Mouse (Mus musculus): ENCODE data around the gene Lcmt1. TPM values are rescaled to one million over a fixed set of nuclear protein-coding genes. Genes with fewer than 3 reads are reported as not detected.

Lcmt1 gene
- total RNA-seq, 2 experiments from 2014 or later, result 93.6 to 97.3 TPM

DNA sequence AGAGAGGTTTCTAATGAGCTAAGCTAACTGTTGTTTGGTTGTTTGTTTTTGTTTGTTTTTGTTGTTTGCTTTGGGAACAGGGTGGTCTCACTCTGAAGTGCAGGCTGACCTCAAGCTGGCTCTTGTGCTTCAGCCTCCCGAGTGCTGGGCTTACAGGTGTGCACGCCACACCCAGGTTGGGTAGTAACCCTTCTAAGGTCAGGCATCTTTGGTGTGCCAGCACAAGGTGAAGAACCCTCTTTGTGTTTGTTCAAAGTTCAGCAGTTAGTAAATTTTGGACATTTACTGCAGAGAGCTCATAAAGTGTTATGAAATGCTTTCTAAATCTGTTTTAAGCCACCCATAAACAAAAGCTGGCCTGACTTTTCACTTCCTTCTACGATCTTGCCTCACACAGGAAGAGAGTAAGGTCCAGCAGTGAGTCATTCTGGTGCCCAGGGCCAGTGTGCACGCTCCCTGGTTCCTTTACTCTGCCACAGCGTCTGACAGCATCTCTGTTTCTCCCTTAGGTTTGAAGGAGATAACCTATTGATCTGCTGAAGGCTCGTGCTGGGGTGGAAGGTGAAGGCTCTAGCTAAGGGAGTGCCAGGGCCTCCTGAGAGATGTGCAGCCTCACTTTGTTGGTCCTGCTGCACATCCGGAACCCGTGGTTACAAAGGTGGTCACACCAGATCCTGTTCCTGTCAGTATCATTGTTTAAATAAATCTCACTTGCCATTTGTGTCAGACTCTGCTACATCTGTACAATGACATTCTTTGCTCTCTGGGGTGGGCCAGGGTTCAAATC is 60.2 kb downstream of the Lcmt1 start:
- no peak for DNase-seq (ENCODE audit: extremely low spot score in 1 of 2, low spot score in 2 of 2)
- intact Hi-C loops (cut with DNase I), result no loop called here

- no peak for DNase-seq (ENCODE audit: extremely low spot score in 1 of 2, low spot score in 2 of 2)
- intact Hi-C loops (cut with DNase I), result no loop called here
Measured at GRCm38 (mm10) chr7:123430411-123430705, 60.8 kb downstream of the Lcmt1 start.

DNA sequence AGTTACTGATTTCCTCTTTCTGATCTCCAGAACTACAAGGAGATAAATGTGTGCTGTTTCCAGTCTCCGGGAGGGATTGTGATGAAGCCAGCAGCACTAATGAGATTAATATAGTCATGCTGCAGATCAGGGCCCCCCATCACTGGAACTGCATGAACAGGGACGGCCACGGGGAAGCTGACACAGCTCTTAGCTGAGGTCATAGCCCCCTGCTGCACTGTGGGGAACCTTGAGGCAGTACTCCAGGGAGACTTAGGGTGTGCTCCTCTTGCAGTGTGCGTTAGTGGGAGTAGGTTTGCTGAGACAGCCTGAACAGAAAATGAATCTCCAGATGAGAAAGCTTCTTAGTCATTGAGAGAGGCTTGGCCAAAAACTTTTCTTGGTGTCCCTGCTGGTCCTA is 61.6 kb downstream of the Lcmt1 start:
- intact Hi-C loops (cut with DNase I), result no loop called here
- no peak for DNase-seq (ENCODE audit: extremely low spot score in 1 of 2, low spot score in 2 of 2)

GRCm38 (mm10) chr7:123442079-123442478 is 72.5 kb downstream of the Lcmt1 start:
- DNase-seq (ENCODE audit: extremely low spot score in 1 of 2, low spot score in 2 of 2), result no peak
- intact Hi-C loops (cut with DNase I), result no loop called here

DNA sequence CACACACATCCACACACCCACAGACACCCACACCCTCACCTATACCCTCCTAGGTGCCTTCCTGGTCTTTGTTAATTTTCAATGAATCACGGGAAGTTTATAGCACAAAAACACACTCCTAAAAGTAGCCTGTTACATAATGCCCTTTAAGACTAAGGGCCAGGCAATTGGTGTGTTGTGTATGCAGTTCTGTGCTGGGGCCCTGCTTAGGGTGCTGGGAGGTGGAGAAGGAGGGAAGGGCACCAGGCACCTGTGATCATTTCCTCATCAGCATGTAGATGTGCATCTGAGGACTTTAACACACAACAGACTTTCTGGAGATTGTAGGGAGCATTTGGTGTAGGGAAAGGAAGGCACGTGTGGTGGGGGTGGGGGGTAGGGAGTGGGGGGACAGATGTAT is 79.2 kb downstream of the Lcmt1 start:
- DNase-seq (ENCODE audit: extremely low spot score in 1 of 2, low spot score in 2 of 2), result no peak

DNA sequence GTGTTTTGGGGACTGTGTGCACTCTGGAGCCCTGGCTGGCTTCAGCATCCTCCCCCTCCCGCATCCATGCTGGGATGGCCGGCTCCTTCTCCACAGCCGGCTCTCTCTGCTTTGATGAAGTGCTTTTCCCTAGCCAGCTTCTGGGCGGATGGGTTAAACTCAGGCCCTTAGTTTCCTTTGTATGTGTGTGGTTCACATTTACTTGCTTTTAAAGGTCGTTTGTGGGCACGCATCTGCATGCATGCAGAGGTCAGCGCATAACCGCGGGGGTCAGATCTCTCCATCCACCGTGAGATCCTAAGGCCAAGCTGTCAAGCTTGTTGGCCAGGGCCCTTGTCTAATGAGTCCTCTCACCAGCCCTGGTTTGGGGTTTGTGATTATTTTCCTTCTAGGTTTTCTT is 80.1 kb downstream of the Lcmt1 start:
- intact Hi-C loops (cut with DNase I), result no loop called here
- no peak for DNase-seq (ENCODE audit: extremely low spot score in 1 of 2, low spot score in 2 of 2)

More for the DNA sequence above, 79.2 kb downstream of the Lcmt1 start:
- intact Hi-C loops (cut with DNase I), result no loop called here

- intact Hi-C loops (cut with DNase I), result no loop called here
- no peak for DNase-seq (ENCODE audit: extremely low spot score in 1 of 2, low spot score in 2 of 2)
Measured at GRCm38 (mm10) chr7:123450515-123450914, 80.9 kb downstream of the Lcmt1 start.

- intact Hi-C loops (cut with DNase I), result no loop called here
- no peak for DNase-seq (ENCODE audit: extremely low spot score in 1 of 2, low spot score in 2 of 2)
Measured at GRCm38 (mm10) chr7:123452551-123452950, 83.0 kb downstream of the Lcmt1 start.

DNA sequence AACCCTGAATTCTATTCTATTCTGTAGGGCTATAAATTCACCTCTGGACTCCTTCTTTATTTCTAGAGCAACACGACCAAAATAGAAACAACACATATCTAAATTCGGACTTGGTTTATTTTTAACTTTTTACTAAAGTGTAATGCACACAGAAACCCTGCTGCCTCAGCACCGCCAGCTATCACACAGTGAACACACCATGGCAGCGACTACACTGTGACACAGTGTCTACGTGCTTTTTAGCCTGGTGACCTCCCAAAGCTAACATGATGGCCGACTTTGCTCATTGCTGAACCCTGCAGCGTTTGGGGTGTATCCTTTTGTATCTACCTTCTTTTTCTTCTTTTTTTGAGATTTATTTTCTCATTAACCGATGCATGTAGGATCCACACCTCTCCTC is 83.5 kb downstream of the Lcmt1 start:
- intact Hi-C loops (cut with DNase I), result no loop called here

DNA sequence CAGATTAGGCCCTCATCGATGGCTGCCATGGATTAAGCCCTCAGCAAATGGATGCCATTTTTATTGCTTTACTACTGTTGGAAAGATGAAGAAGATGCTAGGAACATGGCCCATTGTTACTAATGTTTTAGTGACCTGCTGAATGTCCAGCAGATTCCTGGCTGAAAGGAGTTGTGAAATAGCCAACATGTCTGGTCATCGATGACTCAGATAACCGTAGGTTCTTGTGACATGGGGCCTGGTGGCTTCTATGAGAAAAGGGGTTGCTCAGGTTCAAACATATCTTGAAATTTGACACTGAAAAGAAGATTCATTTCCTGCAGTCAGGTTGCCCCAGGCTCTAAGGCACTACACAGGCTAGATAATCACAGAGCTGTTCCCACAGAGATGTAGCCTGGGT is 85.5 kb downstream of the Lcmt1 start:
- no peak for DNase-seq (ENCODE audit: extremely low spot score in 1 of 2, low spot score in 2 of 2)
- intact Hi-C loops (cut with DNase I), result no loop called here

More for the DNA sequence above, 83.5 kb downstream of the Lcmt1 start:
- DNase-seq (ENCODE audit: extremely low spot score in 1 of 2, low spot score in 2 of 2), result no peak

DNA sequence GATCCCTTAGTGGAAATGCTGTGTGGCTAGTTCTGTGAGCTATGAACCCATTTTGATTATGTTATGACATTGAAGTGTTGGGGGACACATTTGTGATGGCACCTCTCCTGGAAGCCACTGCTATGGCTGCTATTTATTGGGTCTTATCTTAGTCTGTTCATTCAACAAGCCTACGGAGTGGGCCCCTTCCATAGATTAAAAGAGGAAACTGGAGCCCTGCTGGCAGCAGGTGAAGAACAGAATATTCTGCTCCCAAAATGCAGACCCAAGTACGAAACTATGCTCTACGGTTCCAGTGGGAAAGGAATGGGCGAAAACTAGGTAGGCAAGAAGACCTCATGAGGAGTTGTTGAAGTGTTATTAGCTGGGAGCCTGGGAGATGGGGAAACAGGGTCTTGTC is 88.7 kb downstream of the Lcmt1 start:
- no peak for DNase-seq (ENCODE audit: extremely low spot score in 1 of 2, low spot score in 2 of 2)
- intact Hi-C loops (cut with DNase I), result no loop called here

DNA sequence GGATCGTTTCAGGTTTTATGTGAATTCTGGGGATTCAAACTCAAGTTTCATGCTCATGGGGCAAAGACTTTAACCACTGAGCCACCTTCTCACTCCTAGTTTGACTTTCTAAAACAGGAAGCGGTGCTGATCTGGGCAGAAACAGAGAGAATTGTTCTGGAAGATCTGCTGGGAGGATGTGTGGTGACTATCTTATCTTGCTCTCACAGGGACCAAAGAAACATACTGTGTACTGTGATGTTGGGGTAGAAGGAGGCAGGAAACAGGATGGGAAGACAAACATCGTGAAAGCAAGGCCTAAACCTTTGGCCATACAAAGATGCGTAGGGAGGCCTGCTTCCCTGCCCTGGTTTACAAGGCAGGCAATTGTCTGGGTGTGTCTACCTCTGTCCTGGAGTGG is 89.7 kb downstream of the Lcmt1 start:
- intact Hi-C loops (cut with DNase I), result no loop called here
- DNase-seq (ENCODE audit: extremely low spot score in 1 of 2, low spot score in 2 of 2), result no peak

GRCm38 (mm10) chr7:123461316-123461715 is 91.7 kb downstream of the Lcmt1 start:
- intact Hi-C loops (cut with DNase I), result loop anchor here (10.0 kb wide), 2 partner anchors 447 to 997 kb away; no protein-coding TSS in a partner anchor
- DNase-seq (ENCODE audit: extremely low spot score in 1 of 2, low spot score in 2 of 2), result no peak

- intact Hi-C loops (cut with DNase I), result loop anchor here (10.0 kb wide), 2 partner anchors 447 to 997 kb away; no protein-coding TSS in a partner anchor
- peak in 1 of 2 experiments; percentile 59 for DNase-seq (ENCODE audit: extremely low spot score in 1 of 2, low spot score in 2 of 2)
Measured at GRCm38 (mm10) chr7:123462070-123462501, 92.5 kb downstream of the Lcmt1 start, which contains the start of gene Aqp8. Aqp8 (plus strand) TSS chr7:123462291.

- intact Hi-C loops (cut with DNase I), result loop anchor here (10.0 kb wide), 2 partner anchors 449 to 999 kb away; no protein-coding TSS in a partner anchor
Measured at GRCm38 (mm10) chr7:123463569-123463968, 94.0 kb downstream of the Lcmt1 start.

DNA sequence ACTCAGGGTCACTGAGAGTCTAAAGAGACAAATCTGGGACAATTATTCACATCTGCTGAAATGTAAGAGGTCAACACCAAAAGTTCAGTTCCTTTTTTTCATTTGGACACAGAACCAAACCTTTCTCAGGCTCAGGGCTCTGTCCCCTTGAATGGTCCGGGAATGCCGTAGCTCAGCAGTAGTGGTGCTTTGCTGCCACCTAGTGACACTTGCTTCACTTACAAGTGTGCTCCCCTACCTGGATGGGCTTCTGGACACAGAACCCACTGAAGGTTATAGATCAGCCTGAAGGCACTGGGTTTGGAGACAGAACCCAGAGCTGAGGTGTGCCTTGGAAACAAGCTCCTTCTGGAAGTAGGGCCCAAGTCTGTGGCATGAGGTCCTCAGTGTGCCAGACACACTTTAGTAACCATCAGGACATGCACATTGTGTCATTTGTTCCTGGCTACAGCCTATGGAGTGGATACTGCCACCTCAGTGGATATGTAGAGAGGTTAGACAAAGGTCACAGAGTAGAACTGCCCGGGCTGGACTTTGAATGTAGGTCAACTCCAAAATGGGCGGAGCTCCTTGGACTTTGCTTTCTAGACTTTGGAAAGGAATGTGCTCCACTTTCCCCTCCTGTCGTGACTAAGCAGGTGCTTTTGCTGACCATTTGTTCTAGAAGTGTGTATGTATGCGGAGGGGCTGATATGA is 96.3 kb downstream of the Lcmt1 start:
- intact Hi-C loops (cut with DNase I), result loop anchor here (2.0 to 10.0 kb wide), 4 partner anchors 69 to 1001 kb away; no protein-coding TSS in a partner anchor
- peak; percentile 31 to 77 for DNase-seq (ENCODE audit: extremely low spot score in 1 of 2, low spot score in 2 of 2)

More at GRCm38 (mm10) chr7:123463569-123463968, 94.0 kb downstream of the Lcmt1 start:
- no peak for DNase-seq (ENCODE audit: extremely low spot score in 1 of 2, low spot score in 2 of 2)

GRCm38 (mm10) chr7:123467961-123468360 is 98.4 kb downstream of the Lcmt1 start:
- intact Hi-C loops (cut with DNase I), result loop anchor here (5.0 to 10.0 kb wide), 3 partner anchors 71 to 1003 kb away; no protein-coding TSS in a partner anchor
- no peak for DNase-seq (ENCODE audit: extremely low spot score in 1 of 2, low spot score in 2 of 2)
